Mouse (Mus musculus): ENCODE data around the gene Ngdn.
"Not testable (repeated sequence)": the region's sequence is repeated elsewhere in the genome, so short reads cannot be mapped to it uniquely, and the experiment has no call there.

The Ngdn gene

DNA sequence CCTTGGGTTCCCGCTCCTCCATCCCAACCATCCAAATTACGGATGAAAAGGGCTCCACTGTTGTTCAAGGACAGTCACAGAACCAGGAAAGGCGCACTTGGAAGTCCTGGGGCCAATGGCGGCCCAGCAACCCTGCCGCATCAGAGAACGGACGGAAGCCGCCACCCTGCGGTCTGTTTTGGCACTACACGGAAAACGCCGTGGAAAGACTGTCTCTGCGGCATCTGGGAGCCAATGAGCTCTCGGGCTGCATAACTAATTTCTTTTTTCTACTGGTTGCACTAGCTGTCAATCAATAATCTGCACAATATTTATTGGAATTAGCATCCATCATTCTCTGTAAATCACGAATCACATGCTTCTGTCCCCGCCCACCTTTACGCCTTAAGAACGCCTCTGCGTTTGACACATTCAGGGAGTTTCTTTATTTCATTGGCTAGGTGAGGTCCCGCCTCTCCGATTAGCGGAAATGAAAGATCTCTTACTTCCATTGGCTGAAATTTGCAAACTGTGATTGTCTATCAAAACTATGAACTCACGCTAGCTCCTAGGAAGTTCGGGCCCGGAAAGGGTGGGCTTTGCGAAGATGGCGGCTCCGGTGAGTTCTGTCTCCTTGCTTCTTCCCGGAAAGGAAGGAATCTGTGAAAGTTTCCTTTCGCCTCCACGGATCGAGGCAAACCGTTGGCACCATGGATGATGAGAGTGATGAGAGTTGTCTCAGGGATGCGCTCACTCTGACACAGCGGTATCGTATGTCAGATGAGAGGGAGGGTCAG is at the start of gene Ngdn:
Gene Ngdn (plus strand): TSS at position 464 of the 776 bp plus-strand sequence.
- DNase-seq, result peak; percentile 100

DNA sequence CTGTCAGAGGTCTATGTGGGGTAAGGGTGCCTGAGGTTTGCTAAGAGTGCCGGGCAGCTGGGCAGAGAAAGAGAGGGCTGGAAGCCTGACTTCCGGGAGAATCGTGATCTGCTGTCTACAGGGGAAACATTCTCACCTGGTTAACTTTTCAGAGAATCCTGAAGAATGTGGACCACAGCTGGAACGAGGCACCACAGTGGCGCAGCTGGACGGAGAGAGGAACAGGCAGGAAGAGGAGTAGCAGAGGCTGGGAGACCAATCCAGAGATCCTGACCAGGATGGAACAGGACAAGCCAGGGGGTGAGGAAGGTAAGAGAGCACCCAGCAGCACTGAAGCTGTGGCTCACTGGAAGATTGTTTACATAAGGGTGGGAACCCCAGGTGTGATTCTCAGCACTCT is 49.6 kb upstream of the Ngdn start:
- DNase-seq, result no peak

DNA sequence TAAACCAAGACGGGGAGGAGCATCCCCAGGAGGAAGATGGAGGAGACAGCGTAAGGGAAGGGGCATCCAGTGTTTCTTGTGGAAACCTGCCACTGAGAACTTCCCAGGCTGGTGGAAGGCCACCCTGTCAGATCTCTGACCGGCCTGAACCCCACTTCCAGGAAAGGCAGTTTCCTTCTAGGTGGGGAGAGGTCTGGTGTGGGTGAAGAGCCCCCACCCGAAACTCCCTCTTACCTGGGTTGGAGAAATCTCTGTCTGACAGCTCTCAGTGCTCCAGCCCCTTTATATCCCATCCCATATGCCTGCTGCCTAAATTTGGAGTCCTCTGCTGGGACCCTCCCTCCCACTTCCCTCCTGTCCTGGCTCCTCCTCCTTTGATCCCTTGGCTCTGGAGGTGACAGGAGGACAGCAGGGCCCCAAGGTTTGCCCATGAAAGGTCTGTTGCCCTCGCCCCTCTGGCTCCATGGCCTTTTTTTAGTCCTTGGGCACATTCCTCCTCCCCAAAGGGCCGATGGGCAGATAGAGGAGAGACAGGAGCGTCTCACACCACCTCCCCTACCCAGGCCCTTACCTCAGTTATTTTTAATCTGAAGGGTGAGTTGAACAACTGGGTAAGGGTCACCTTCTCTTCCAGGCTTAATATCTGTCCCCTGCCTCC is 48.8 kb upstream of the Ngdn start, which contains the start of gene Myh6:
Gene Myh6 (minus strand): TSS at position 608 of the 658 bp plus-strand sequence.
- DNase-seq, result no peak

DNA sequence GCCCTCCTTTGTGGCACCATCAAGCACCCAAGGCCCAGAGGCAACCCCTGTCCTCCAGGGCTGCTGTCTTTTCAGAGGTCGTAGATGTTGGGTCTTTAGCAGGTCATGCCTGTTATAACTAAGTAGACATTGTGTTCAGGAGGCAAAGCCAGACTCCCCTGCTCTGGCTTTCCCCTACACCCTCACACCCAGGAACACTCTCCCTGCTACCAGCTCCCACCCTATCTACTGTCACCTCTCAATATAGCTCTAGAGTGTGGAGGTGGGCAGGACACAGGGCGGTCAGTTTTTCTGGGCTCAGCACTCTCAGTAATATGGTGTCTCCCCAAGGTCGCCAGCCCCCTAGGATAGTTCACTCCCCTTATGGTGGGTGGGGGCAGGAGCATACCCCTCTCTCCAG is 47.4 kb upstream of the Ngdn start:
- DNase-seq, result no peak

DNA sequence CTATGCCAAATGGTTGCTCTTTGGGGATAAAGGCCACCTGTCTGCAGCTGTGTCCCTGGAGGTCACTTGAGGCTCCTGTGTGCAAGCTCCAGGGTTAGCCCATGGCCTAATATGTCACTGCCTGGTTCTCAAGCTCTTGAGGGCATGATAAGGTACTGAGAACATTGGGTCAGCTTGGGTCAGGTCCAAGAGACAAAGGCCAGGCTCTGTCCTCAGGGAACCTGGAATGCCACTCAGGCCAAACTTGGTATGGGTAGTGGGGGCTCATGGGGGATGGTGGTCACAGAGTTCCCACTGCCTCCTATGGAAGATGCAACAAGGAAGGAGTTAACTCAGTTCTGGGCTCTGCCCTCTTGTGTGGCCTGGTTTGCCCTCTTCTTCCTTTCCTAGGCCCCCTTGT is 46.9 kb upstream of the Ngdn start:
- DNase-seq, result no peak

DNA sequence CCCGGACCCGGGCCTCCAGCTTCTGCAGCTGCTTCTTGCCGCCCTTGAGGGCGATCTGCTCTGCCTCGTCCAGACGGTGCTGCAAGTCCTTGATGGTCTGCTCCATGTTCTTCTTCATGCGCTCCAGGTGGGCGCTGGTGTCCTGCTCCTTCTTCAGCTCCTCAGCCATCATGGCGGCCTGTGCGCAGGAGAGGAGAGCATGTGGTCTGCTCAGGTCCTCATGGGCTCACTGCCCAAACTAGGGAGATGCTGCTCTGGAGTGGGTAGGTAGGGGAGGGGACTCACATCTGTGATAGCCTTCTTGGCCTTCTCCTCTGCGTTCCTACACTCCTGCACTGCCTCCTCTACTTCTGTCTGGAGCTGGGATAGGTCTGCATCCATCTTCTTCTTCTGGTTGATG is 42.5 kb upstream of the Ngdn start:
- DNase-seq, result not testable (repeated sequence)

DNA sequence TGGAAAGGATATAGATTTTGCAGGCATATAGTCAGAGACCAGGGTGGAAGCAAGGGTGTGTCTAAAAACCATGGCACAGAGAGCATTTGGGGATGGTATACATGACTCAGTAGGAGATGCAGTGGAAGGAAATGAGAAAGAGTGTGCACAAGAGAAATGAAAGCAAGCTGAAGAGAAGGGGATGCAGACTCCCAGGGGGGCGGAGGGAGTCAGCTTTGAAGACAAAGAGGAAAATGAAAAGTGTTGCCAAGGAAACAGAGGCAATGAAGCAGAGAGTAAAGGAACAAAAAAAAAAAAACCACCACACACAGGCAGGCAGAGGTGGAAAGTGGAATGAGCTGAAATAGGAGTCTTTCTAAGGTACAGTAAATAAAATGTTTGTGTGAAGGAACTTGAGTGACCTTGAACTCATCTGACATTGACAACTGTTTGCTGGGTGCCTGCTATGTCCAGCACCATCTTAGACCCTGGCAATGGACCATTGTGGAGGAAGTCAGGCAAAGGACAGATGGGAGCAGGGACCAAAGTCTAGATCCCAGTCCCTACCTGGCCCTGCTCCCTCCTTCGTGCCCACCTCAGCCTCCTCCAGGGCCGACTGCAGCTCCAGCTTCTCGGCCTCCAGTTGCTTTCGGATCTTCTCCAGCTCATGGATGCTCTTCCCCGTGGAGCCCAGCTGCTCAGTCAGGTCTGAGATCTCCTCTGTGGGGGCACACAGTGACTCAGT is 41.0 kb upstream of the Ngdn start:
- no peak for DNase-seq

DNA sequence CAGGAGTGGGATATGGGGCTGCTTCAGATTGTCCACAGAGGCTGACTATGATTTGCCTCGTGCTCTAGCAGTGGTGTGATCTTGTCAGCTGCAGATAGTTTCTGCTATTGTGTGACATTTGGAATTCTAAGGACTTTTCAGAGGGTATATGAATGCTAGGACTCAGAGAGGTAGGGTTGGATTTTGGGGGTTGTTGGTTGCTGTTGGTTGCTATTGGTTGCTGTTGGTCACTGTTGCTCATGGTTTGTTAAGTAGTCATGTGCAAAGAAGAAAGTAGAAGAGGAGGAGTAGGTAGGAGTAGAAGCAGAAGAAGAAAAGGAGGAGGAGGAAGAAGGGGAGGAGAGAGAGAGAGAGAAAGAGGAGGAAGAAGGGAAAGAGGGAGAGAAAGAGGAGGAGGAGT is 38.6 kb upstream of the Ngdn start, which contains the start of gene Gm17428:
Gene Gm17428 (plus strand): TSS at position 301 of the 400 bp plus-strand sequence.
- no peak for DNase-seq

DNA sequence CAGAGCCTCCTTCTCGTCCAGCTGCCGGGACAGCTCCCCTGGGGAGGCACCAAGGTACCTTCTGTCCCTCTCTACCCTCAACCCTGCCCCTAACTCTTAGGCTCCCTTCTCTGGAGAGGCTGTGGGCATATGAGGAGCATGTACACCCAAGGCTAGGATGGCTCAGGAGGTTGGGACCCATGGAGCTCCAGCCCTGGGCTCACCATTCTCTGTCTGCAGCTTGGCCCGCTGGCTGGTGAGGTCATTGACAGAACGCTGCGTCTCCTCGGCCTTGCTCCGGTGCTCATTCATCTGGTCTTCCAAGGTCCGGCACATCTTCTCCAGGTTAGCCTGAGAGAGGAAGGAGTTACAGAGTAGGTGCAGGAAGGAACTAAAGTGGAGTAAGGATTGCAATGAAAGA is 36.6 kb upstream of the Ngdn start:
- DNase-seq, result no peak

DNA sequence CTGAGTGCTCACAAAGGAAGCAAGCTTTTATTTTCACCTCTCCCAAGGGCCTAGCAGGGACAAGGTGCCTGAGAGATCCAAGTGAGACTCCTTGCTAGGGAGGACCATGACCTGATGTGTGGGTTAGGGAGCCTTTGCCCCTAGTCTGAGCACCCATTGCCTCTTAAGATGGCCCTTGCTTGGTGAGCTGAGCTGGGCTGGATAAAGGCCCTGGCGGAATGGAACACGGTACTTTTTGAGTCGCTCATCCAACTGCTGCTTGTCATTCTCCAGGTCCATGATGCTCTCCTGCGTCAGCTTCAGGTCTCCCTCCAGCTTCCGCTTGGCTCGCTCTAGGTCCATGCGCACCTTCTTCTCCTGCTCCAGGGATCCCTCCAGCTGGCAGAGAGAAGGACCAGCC is 33.3 kb upstream of the Ngdn start:
- no peak for DNase-seq

DNA sequence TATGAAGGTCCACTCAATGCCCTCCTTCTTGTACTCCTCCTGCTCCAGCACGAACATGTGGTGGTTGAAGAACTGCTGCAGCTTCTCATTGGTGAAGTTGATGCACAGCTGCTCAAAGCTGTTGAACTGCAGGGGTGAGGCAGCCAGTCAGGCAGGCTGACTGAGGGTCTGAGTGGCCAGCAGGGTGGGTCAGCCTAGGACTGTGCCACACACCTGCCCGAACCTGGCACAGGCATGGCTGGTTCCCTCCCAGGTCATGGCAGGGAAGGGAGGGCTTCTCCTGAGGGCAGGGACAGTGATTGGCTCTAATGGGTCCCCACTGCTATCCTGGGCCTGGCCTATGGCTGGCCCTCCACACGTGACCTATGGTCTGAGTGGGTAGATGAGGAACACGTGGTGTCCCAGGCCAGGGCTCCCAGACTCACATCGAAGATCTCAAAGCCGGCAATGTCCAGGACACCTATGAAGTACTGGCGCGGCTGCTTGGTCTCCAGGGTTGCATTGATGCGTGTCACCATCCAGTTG is 26.8 kb upstream of the Ngdn start:
- DNase-seq, result not testable (repeated sequence)

DNA sequence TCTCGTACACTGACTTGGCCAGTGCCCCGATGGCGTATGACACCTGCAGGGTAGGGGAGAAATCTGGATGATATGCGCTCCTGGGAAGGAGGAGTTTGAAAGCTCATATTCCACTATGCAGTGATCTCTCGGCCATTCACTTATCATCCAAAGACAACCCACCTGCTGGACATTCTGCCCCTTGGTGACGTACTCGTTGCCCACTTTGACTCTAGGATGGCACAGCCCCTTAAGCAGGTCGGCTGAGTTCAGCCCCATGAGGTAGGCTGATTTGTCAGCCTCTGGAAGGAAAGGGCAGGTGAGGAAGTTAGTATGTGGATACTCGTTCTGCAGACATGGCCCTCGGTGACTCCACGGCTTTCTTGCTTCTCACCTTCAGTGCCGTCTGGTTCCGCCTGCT is 26.4 kb upstream of the Ngdn start:
- DNase-seq, result no peak

DNA sequence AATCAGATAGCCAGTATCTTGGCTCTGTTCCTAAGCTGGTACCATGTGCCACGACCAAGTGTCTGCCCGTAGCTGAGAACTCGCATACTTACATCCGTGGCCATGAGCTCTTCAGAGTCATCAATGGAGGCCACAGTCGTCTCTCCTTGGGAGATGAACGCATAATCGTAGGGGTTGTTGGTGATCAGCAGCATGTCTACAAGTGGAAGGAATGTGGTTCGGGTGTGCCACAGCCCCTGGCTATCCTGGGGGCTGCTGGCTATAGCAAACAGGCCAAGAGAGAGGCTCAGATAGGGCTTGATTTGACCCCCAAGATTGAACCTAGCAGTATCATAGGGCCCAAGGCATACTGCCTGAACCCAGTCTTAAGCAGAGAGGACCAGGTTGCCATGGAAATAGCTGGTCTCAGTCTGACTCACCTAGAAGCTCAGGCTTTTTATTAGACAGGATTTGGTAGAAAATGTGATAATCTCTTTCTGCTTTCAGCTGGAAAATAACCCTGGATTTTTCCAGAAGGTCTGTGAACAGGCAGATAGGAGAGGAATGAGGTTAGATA is 25.3 kb upstream of the Ngdn start:
- no peak for DNase-seq

DNA sequence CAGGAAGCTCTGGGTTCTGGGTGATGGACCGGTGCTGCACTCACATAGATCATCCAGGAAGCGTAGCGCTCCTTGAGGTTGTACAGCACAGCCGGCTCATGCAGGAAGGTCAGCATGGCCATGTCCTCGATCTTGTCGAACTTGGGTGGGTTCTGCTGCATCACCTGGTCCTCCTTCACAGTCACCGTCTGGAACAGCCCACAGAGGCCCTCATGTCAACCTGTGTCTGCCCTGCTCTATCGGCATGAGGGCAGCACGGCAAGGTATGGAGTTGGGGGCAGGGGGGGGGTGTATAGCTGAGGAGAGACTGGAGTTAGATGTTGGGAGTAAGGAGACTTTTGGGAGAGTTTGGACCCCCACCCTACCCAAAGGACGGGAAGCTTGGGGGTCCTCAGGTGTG is 23.1 kb upstream of the Ngdn start:
- DNase-seq, result no peak

DNA sequence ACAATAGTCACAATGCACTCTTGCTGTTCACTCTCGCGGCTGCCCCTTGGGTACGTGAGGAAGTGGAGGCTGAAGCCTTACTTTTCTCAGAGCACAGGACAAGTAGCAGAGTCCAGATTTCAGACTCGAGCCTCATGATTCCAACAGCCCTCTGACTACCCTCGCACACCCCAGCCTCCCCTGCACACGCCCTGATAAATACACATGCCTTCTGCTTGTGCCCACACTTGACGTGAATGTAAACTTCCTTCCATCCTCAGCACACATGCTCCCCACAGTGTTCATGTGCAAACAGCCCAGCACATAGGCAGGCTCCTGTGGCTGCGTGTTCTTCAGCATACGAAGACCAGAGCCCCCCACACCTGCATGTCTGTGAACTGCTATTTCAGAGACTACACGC is 21.6 kb upstream of the Ngdn start:
- no peak for DNase-seq

DNA sequence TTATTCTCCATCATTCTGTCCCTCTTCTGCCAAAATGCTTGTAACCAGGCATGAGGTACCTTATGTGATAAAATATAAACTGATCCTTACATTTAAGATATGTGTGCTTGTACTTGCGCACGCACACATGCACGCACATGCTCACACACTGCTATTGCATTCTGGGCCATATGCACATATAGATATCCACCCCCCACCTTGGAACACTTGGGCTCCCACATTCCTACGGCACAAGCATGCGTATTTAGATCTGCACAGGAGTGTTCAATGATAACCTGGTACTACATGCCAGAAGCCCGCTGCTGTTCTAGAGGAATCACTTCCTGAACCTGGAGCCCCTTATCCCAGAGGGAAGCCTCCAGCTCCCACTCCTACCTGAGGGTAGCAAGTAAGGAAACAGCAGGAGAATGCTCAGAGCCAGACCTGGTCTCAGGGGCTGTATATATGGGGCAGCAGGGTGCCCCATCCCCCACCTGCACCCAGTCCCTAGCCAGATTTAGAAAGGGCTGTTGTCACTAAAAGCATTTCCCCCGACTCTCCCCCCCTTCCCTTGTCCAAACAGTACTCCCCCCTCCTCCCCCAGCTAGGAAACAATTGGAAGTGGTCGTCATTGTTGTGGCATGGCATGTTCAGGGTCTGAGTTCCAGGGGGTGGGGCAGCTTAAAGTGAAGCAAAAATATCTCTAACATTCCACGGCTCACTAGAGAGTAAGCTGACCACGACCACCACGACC is 21.0 kb upstream of the Ngdn start, which contains the start of gene Myh7:
Gene Myh7 (minus strand): TSS at position 491 of the 733 bp plus-strand sequence.
- DNase-seq, result no peak

DNA sequence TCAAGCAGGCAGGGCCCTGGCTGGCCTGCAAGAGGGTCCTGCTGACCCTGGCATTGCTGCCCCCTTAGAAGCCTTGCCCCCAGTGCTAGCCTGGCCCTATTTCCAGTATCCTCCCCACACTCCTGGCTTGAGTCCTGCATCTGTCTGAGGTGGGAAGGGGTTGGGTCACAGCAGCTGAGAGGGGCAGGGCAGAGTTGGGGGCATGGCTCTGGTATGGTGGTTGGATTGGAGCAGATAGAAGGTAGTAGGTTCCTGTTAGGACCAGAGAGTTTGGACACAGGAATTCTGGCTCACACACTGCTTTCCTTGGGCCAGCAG is 20.4 kb upstream of the Ngdn start:
- DNase-seq, result no peak

DNA sequence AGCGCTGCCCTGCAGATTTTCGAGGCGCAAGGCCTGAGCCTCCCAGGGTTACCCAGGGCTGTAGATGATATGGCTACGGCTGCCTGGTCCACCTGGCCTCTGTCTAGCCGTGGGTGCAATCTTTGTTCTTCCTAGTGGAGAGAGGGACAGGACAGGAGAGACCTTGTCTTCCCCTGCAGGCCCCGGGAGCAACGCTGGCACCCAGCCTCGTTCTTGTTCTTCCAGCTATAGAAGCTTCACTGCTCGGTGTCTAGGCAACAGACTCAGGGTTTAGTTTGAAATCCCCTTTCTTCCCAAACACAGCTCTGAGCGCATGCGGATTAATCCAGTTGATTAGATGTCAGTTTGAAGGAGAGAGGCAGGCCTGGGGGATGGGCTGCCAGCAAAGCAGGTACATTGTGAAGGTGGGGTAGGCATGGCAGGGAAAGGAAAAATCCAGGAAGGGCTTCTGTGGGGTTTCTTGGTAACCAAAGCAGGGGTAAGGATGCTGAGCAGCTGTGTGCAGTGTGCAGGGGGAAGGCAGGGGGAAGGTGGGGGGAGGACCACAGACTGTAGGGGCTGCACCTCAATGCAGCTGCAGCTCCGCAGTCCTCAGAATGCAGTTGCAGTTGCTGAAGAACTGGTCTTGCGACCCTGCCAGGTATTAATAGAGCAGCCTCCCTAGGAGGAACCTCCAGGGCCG is 19.7 kb upstream of the Ngdn start:
- DNase-seq, result no peak

DNA sequence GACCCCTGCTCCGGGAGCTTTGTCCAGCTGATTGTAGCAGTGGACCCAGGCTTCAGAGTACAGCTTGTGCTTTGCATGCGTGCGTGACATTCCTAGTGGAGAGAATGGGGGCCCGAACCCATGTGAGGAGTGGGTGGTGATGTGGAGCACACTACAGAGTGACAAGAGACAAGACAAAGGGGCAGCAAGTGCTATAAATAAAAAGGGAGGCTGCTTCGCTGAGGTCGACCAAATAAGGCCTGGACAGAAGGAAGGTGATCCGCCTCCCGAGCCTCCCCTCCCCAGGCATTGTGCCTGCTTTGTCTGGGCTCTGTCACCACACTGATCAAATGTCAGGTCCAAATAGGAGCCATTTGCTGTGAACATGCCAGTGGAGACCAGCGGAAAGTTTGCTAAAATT is 18.5 kb upstream of the Ngdn start:
- no peak for DNase-seq

DNA sequence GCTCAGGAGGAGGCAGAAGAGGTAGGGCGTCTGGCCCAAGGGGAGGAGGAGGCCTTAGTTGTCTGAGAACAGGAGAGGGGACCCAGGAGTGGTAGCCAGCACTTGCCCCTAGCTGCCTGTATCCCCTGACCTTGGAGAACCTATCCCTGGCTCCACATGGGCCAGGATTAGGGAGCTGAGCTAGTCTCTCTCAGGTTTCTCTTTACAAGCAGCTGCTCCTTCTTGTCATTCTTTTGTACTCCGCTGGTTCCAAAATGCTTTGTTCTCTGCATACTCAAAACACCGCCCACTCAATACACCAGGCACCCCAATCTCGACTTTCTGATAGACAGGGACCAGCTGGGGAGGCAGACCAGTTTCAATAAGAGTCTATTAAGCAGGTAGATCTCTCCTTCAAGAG is 18.0 kb upstream of the Ngdn start:
- no peak for DNase-seq

DNA sequence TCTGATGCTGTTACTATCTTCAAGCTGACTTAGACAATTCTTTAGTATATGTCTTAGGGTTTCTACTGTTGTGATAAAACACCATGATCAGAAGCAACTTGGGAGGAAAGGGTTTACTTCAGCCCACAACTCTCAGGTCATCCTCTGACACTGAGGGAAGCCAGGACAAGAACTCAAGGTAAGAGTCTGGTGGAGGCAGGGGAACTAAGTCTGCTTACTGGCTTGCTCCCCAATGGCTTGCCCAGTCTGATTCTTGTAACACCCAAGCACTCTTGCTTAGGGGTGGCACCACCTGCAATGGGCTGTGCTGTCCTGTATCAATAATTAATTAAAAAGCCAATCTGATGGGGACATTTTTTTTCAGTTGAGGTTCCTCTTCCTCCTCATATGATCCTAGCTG is 16.6 kb upstream of the Ngdn start:
- DNase-seq, result no peak

DNA sequence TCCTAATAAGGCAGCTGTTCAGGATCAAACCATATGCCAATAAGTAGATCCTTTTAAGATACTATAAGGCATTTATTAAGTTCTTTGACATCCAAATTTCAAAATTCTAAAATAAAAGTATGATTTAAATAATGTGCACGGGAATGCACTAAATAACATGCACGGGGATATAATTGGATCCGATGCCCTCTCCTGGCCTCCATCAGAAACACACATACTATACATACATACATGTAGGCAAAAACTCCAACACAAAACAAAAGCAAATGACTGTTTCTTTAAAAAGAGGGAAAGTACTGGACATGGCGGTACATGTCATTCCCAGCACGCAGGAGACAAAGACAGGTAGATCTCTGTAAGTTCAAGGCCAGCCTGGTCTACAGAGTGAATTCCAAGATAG is 15.4 kb upstream of the Ngdn start:
- DNase-seq, result not testable (repeated sequence)

All from kidney, adult 18-20 months (tissue).